Mouse (Mus musculus) bone marrow, adult 2 months (tissue): ENCODE data around the gene Tlr8. TPM values are rescaled to one million over a fixed set of nuclear protein-coding genes. Genes with fewer than 3 reads are reported as not detected.
"Not testable (repeated sequence)": the region's sequence is repeated elsewhere in the genome, so short reads cannot be mapped to it uniquely, and the experiment has no call there.

Experiments used
- H3K27ac ChIP-seq: fragments of 200-500 bp; 2 replicates; pipeline ENCODE4 v1.5.1; 2012; ENCODE audit warnings: low read depth, mild to moderate bottlenecking, control low read depth, inconsistent platforms, low read length; ENCODE audit not compliant: control insufficient read depth, poor library complexity, insufficient read depth
- H3K4me1 ChIP-seq: fragments of 200-500 bp; 2 replicates; pipeline ENCODE4 v1.6.1; 2011; ENCODE audit warnings: low read length; ENCODE audit not compliant: control insufficient read depth, insufficient read depth
- H3K4me3 ChIP-seq: fragments of 200-500 bp; replicated peaks from 2 replicates; pipeline ENCODE3; 2011; ENCODE audit warnings: mild to moderate bottlenecking, low read depth, low read length, control low read depth; ENCODE audit not compliant: control insufficient read depth
- CTCF ChIP-seq: fragments of 200-500 bp; IDR thresholded peaks from 2 replicates; pipeline ENCODE4 v1.5.1; 2011; ENCODE audit warnings: low read length, control low read depth; ENCODE audit not compliant: control insufficient read depth, insufficient read depth
- POLR2A ChIP-seq: fragments of 200-500 bp; IDR thresholded peaks from 2 replicates; pipeline ENCODE4 v1.6.1; 2011; ENCODE audit warnings: low read depth, mild to moderate bottlenecking, control low read depth, low read length, borderline replicate concordance; ENCODE audit not compliant: control insufficient read depth
- WGBS: fragments of 180-500 bp; shearing (Covaris S2); methylation state at CpG from one replicate; pipeline ENCODE4 v1.1.7; 2018; 5-methylcytosine and 5-hydroxymethylcytosine counted together
- polyA plus RNA-seq: library from polyadenylated mRNA; stranded (reverse); fragments of >200 nt; gene quantifications from 2 replicates; pipeline ENCODE4 v1.2.4, GENCODE M21; 2011; ENCODE audit warnings: low replicate concordance; ENCODE audit not compliant: missing spikeins, insufficient read depth, insufficient read length

Tlr8 gene
- 1.4 and 1.5 TPM in 2 replicates for polyA plus RNA-seq

GRCm38 (mm10) chrX:167264086-167264485 is at the start of gene Tlr8:
Gene Tlr8, minus strand, starts transcription at chrX:167264329.
- TF ChIP-seq CTCF (no peak), POLR2A (no peak)
- 44% methylated on average over 4 of the region's 4 CpGs for WGBS
- no peaks in the 10 kb centered on the region for H3K4me1 ChIP-seq
- H3K27ac ChIP-seq, result peak within 1 kb of the TSS; percentile 33; the same call in 1 of the 2 replicates
- H3K4me3 ChIP-seq, result peak within 1 kb of the TSS; percentile 50

DNA sequence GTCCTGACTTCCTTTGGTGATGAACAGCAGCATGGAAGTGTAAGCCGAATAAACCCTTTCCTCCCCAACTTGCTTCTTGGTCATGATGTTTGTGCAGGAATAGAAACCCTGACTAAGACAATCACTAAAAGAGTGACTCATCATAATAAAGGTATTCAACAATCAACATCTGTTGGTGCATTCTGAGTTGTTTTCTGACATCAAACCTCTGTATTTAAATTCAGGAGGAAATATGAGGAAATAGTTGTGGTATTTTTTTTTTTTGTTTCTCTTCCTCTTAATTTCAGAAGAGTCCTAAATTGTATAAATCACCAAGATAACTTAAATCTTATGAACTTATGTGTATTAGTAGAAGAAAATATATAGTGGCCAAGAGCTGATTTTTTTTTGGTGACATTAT is 37.9 kb upstream of the Tlr8 start:
- 43% methylated on average over 1 of the region's 1 CpGs for WGBS
- H3K4me1 ChIP-seq, H3K27ac ChIP-seq, H3K4me3 ChIP-seq: not testable (repeated sequence)

DNA sequence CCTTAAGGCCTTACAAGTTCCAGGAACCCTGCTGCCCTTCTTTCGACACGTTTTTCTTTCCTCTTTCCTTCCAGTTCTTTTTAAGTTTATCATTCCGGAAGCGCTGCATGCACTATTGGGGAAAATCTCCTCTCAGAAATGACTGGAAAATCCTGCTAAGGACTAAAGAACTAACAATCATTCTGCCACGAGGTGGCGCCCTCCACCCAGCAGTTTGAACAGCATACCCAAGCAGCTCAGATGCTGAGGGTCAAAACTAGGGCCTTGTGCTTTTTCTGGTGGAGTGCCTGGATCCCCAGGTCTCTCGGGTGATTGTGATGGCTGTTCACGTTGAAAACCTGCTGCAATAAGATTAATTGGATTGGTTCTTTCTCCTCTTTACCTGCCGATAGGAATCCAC is 12.8 kb upstream of the Tlr8 start:
- no peak overlapping the region for H3K4me3 ChIP-seq
- TF ChIP-seq CTCF (peak; percentile 73), POLR2A (no peak)
- WGBS, result 14% methylated on average over 9 of the region's 9 CpGs
- H3K4me1 ChIP-seq, result no peaks in the 10 kb centered on the region
- no peak overlapping the region for H3K27ac ChIP-seq

GRCm38 (mm10) chrX:167276551-167276950 is 12.4 kb upstream of the Tlr8 start:
- no peak for TF ChIP-seq POLR2A
- no peak for TF ChIP-seq CTCF
- WGBS, result 35% methylated on average over 10 of the region's 10 CpGs
- Histone ChIP-seq H3K4me1 (no peaks in the 10 kb centered on the region), H3K4me3 (peak overlapping the region; percentile 11), H3K27ac (no peak overlapping the region)

GRCm38 (mm10) chrX:167263530-167263929 is 599 bp downstream of the Tlr8 start:
- H3K27ac ChIP-seq, result no peak overlapping the region
- TF ChIP-seq CTCF, result no peak
- WGBS, result 36% methylated on average over 4 of the region's 4 CpGs
- H3K4me1 ChIP-seq, result no peaks in the 10 kb centered on the region
- peak overlapping the region; percentile 9 for H3K4me3 ChIP-seq

- WGBS, result 93% methylated on average over 3 of the region's 3 CpGs
- no peak overlapping the region for H3K4me3 ChIP-seq
- TF ChIP-seq POLR2A (no peak), CTCF (no peak)
- no peak overlapping the region for H3K27ac ChIP-seq
- H3K4me1 ChIP-seq, result no peaks in the 10 kb centered on the region
These were observed 22.4 kb downstream of the Tlr8 start for GRCm38 (mm10) chrX:167241736-167242135.

DNA sequence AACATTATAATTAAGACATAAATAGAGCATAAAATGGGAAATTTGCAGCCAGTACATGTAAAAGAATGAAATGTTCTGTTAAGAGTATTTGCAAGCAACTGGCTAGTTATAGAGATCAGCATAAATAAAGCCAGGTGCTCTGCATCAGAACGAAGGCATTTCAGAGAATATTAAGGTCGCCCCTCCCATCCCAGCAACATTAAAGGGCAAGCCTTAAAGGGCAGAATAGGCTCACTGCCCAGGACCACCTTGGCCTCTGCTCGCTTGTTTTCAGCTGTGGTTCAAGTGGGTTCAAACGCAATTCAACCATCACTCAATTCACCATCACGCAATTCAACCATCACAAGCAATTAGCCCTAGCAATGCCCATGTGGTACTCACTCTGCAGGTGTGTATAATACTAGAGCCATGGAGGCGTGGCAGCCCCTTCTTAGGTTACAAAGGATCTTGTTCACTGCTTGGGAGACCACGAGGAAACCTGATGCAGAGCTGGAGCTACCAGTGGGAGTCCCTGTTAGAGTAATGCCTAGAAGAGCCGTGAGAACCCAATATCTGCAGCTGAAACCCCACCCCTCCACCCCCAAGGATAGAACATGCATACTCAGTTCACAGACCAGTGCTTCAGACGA is 24.7 kb downstream of the Tlr8 start:
- 66% methylated on average over 9 of the region's 9 CpGs for WGBS
- Histone ChIP-seq H3K4me1 (no peaks in the 10 kb centered on the region), H3K4me3 (no peak overlapping the region), H3K27ac (no peak overlapping the region)
- TF ChIP-seq POLR2A (no peak), CTCF (no peak)

GRCm38 (mm10) chrX:167233104-167233687 is 30.9 kb downstream of the Tlr8 start:
- TF ChIP-seq POLR2A (no peak), CTCF (peak; percentile 71)
- 40% methylated on average over 9 of the region's 9 CpGs for WGBS
- H3K4me1 ChIP-seq, result peaks cover 2% of the 10 kb centered on the region
- no peak overlapping the region for H3K27ac ChIP-seq
- H3K4me3 ChIP-seq, result no peak overlapping the region

GRCm38 (mm10) chrX:167231150-167231549 is 33.0 kb downstream of the Tlr8 start:
- 23% methylated on average over 8 of the region's 8 CpGs for WGBS
- Histone ChIP-seq H3K4me1 (peaks cover 2% of the 10 kb centered on the region), H3K4me3 (no peak overlapping the region), H3K27ac (no peak overlapping the region)
- TF ChIP-seq POLR2A, result no peak
- no peak for TF ChIP-seq CTCF
